Mouse (Mus musculus) 416B (cell line): ENCODE measurements at regions not wholly inside any gene's neighbourhood (a gene's known extent, or its start where the extent isn't known, plus 50 kb on each side); places are given as distances from the start of the nearest gene placed in this dataset.

Experiments used
- DNase-seq: peaks from one replicate; pipeline ENCODE4 v3.0.0; 2011; ENCODE audit warnings: low read depth

DNA sequence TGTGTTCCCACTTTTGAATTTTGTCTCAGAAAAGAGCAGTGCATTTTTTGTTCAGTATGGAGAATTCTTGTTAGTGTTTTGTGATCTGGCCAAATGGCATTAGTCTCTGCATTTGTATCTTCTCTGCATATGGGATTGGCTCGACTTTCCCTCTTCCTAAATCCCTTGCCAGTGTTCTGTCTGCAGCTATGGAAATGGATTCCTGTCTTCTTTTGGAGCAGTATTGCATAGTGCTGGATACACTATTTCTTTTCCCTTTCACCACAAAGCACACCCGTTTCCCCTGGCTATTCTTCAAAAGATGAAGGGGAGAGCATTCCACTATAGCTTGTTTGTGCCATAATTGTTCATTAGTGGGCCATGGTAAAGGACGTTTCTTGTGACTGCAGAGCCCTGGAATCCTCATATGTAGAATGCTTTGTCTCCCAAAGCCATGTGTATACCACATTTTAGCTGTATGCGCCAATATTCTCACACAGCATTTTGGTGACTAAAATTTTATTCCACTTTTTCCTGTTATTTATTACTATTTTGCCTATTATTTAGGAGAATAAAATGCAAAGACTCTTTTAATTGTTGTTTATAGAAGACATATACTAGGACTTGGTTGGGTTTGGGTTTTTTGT is 197.8 kb downstream of the Hs3st1 start:
- DNase-seq, result no peak

- no peak for DNase-seq
Measured at GRCm38 (mm10) chr5:39537044-39537443, 218.2 kb downstream of the Hs3st1 start.

DNA sequence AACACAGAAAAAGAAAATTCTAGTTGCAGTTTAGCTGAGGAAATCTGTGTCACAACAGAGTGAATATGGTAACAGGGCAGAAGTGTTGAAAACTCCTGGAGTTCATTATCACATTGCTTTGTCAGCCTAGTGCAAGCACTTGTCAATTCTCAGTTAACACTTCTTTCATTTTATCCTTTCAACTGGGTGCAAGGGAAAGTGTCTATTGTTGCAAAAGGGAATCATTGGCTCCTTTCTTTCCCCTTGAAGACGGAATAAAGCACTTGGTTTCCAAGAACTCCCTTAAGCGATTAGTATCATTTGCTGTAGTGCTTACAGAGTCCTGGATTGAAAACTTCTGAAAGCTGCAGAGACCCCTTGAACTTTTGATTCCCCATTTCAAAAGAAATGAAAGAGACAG is 218.9 kb downstream of the Hs3st1 start:
- no peak for DNase-seq

- no peak for DNase-seq
Measured at GRCm38 (mm10) chr5:39510246-39510645, 245.0 kb downstream of the Hs3st1 start.

GRCm38 (mm10) chr5:39482756-39483155 is 272.5 kb downstream of the Hs3st1 start:
- no peak for DNase-seq

DNA sequence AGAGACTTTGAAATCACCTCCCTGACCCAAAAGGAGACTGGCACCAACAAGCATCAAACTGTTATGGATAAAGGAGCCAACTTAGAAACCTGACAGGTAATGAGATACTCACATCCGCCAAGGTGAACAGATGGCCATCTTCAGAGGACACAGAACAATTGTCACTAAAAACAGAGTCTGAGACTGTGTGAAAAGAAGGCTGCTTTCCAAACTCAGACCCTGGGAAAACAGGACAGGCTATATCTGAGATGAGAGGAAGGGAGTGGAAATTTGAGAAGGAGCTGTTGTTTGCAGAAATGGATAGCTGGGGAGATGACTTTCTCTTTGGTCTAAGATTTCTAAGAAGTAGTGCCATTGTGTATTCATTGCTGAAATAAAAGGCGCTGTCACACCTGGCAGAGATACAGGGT is 297.2 kb downstream of the Hs3st1 start:
- DNase-seq, result no peak

GRCm38 (mm10) chr5:39453706-39454105 is 301.6 kb downstream of the Hs3st1 start:
- no peak for DNase-seq

DNA sequence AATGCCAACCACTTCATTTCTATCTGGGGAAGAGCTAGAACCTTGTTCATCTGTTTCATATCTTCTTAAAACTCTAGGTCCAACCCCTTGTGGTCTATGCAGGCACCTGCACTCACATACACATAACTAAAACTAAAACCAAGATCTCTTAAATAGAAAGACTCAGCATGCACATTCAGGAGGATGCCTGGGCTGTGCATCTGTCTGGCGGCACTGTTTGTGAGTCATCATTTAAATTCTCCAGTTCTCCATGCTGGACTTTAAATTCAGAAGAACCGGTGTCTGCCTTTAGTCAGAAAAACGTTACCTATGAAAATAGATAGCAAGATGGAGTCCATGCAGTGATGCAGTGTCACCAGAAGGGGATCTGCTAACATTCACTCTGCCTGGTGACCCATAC is 314.5 kb downstream of the Hs3st1 start:
- DNase-seq, result no peak

- DNase-seq, result peak; percentile 2
Measured at GRCm38 (mm10) chr5:39437463-39438201, 317.6 kb downstream of the Hs3st1 start.

- no peak for DNase-seq
Measured at GRCm38 (mm10) chr5:39426053-39426452, 329.2 kb downstream of the Hs3st1 start.

DNA sequence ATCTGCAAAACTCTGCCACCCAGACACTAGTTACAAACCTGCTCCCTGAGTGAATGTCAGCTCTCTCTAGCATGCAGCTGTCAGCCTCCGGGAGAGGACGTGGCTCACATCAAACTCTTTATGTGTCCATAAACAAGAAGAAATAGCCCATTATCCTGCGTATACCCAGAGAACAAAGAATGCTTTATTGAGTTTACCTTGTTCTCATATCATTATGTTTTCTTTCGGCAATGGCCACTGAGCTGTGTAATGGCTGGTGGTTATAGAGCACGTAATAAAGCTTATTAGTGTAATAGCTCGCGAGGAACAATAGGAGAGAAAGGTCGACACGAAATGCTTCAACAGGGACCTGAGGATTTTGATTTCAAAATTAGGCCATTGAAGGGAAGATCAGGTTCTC is 331.6 kb downstream of the Hs3st1 start:
- no peak for DNase-seq

DNA sequence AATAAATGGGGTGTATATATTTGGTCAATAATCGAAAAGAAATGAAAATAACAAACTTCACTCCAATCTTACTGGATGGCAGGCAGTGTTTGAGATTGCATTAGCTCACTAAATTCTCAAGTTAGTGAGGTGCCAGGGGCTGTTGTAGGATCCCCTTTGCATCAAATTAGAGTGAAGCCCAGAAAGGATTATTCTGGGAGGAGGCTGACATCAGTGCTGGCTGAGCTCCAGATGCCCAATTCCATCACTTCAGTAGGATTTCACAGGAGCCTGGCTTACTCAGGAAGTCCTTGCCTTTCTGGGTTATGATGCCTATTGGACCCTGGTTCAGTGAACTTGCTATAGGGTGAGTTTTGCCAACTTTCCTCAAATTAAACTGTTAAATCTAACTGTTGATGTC is 336.5 kb downstream of the Hs3st1 start:
- no peak for DNase-seq

GRCm38 (mm10) chr5:39417845-39418154 is 337.5 kb downstream of the Hs3st1 start:
- DNase-seq, result no peak

GRCm38 (mm10) chr5:39417121-39417844 is 338.0 kb downstream of the Hs3st1 start:
- DNase-seq, result no peak

- DNase-seq, result no peak
Measured at GRCm38 (mm10) chr5:39416597-39417023, 338.7 kb downstream of the Hs3st1 start.

DNA sequence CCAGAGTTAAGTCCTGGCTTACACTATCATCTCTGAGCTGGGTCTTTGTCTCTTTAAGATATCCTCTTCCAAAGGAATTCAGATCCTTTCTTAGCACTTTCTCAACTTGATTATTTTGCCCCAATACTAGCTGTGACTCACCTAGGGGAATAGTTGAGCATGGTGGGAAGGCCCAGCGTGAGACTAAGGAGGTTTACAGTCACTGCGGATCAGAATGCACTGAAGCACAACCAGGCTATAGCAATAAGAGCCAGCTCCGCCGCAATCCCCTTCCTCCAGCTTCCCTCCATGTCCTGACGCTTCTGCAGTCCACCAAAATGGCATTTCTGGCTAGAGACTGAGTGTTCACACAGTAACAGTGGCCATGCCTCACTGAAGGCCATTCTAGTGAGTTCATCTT is 342.5 kb downstream of the Hs3st1 start:
- no peak for DNase-seq

DNA sequence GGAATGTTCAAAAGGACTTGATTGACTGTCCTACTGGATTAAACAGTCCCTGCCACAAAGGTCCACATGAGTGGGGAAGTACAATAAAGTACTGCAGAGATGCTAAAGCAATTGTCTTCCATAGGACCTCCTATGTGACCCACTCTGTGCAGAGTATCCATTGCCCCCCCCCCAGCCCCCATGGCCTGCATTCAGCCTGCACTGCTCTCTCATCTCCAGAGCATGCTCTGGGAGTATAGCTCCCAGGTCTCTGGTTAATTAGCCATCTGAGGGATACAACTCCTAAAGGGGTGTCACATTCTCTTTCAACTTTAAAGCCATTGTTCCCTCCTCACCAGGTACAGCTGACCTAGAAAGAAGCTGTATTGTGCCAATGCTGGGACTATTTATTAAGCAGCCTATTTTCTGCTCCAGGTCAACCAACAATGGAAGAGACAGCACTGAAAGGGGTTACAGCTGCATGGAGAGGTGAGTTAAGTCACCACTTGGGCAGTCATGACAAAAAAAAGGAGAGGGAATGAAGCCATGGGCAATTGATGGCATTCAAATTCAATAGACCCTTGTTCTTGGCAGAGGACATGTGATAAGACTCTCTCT is 364.8 kb downstream of the Hs3st1 start:
- no peak for DNase-seq

GRCm38 (mm10) chr5:39384410-39384809 is 370.9 kb downstream of the Hs3st1 start:
- DNase-seq, result no peak

DNA sequence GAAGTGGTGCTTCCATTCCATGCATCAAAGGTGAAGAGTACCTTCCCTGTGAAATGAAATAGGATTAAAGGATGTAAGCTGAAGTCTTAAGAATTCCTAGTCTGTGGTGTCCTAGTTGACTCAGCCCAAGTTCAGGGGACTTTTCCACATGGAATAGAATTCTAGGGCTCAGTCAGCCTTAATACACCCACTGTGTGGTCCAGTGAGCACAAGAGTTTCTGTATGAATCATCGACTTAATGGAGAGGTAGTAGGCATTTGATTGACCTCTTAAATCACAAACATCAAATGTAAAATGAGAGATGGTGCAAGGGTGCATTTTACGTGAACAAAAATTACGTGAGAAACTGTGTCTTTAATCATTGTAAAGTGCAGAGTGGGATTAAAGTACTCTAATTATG is 381.1 kb downstream of the Hs3st1 start:
- DNase-seq, result no peak

DNA sequence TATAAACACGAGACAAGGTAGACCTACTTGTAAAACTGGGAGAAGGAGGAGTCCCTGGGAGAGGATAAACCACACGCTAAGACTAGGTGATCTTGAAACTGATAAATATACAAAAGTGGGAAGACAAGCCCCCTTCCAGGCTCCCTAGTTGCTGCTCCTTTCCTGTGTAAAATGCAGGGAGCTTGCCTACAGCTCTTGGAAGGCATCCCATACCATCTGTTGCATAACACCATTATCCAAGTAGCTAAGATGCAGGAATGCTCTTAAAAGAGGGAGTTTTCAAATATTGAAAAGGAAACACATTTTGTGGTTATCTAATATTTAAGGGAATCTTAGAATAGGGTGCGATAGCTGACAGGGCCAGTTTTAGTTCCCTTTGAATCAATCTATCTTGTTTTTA is 406.6 kb downstream of the Hs3st1 start:
- no peak for DNase-seq

- no peak for DNase-seq
Measured at GRCm38 (mm10) chr5:39347019-39347418, 408.3 kb downstream of the Hs3st1 start.

DNA sequence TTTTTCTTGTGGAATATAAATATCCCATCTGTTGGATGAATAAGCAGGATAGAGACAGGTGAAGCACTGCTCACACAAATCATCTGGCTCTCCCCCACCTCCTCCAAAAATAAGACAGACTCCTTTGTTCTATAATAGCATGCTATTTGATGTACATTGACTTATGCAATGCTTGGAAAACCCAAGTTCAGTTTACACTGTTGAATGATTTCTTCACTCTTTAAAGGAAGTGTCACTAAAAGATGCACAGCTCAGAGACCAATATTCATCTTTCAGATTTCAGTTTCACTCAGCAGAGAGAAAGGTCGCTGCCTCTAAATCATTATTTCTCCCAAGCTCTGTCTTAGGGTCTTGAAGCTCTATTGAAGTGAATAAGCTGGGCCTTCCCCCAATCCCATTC is 417.4 kb downstream of the Hs3st1 start:
- DNase-seq, result no peak

DNA sequence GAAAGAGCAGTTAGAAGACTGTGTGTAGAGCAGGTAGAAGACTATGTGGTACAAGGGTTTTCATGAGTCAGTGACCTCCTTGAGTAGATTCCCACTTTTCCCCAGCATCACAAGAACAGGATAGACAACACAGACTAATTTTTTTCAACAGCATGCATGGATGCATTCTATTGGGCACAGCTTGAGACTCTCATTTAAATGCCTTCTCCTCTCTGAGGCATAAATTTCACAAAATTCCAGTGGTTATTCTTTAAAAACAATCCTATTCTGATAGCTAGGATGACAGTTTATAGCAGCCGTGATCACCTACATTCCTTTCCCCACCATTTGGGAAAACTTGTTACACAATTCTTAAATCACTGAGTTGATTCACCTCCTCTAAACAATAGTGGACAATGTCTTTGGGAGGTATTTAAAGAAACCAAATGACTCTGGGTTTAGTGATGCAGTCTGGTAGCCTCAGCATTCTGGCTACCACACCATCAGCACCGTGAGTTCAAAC is 418.7 kb downstream of the Hs3st1 start:
- no peak for DNase-seq
